Mouse (Mus musculus): ENCODE results near the gene Eef1akmt4. TPM values are rescaled to one million over a fixed set of nuclear protein-coding genes. Genes with fewer than 3 reads are reported as not detected.
A peak's percentile ranks its signal among the peaks of the same experiment; 100 is the strongest.
"Not testable (repeated sequence)": the region's sequence is repeated elsewhere in the genome, so short reads cannot be mapped to it uniquely, and the experiment has no call there.

The Eef1akmt4 gene
- total RNA-seq, 2 experiments from 2014 or later, result 8.2 to 8.8 TPM

GRCm38 (mm10) chr16:20621991-20622685 is 10.7 kb downstream of the Eef1akmt4 start:
- peak in 1 of 2 experiments; percentile 31 for DNase-seq (ENCODE audit: low spot score in 2 of 2)

DNA sequence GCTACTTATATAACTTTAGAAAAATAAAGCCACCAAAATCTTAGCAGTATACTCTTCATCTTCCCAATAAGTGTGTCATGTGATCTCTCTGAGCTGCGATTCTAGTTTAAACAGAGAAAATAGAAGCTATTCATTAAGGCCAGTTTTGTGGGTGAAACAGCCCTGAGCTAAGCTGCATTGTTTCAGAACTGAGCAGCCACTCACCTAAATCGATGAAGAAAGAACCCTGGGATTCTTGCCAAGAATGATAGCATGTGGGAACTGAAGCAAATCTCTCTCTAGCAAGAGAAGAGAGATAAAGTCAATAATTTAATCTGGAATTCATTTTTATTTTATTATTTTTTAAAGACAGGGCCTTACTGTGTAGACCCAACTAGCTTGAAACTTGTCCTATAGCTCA is 11.8 kb downstream of the Eef1akmt4 start:
- DNase-seq (ENCODE audit: low spot score in 2 of 2), result no peak

DNA sequence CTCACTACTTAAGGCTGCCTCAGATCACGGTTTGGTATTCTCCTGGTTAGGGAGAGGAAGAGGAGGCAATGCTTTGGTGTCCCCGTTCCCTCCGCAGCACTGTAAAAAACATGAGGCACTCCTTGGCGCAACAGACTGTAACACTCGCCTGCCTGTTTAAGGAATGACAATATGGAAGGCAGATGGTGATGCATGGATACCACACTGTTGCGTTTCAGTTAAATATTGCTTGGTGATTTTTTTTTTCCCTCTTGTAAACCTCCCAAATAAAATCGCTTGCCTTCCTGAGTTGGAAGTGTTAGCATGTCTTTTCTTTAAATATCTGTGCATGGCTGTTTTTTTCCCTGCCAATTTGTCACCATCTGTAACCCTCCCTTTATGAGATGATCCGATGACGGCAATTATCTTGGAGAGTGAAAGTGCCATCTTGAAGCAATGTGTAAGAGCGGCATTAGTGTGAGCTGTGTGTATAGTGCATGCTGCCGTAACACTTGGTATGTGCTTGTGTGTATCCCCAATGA is 17.5 kb downstream of the Eef1akmt4 start:
- no peak for DNase-seq (ENCODE audit: low spot score in 2 of 2)

GRCm38 (mm10) chr16:20629731-20630634 is 18.6 kb downstream of the Eef1akmt4 start, which contains the start of gene Ece2:
TSS of gene Ece2 (plus strand) at chr16:20629828.
- DNase-seq (ENCODE audit: low spot score in 2 of 2), result no peak

DNA sequence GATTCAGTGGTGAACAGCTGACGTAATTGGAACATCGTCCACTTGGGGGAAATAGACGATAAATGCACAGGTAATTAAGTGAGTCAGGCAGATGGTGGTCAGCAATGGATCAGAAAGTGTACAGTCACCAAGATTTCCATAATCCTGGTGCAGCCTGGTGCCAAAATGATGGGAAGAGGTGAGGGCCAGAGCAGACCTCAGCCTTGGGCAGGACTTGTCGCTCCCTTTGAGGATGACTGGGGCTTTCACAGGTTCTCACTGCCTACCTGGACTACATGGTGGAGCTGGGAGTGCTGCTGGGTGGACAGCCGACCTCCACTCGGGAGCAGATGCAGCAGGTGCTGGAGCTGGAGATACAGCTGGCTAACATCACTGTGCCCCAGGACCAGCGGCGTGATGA is 26.0 kb downstream of the Eef1akmt4 start:
- DNase-seq (ENCODE audit: low spot score in 2 of 2), result no peak

DNA sequence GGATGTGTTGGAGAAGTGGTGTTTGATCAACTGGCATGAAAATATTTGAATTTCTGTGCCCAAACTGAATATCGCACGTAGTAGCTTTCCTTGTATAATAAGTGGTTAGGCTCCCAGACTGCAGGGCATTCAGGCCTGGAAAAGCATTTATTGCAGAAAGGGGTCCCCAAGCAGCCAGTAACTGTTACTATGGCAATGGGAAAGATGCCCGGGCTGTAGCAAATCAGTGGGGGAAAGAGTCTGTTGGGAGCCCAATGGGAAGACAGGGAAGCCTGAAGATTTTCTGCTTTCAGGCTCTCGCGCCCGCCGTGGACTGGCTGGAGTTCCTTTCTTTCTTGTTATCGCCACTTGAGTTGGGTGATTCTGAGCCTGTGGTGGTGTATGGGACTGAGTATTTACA is 27.0 kb downstream of the Eef1akmt4 start:
- DNase-seq (ENCODE audit: low spot score in 2 of 2), result no peak

- peak; percentile 41 to 76 for DNase-seq (ENCODE audit: low spot score in 2 of 2)
These were observed 30.8 kb downstream of the Eef1akmt4 start for GRCm38 (mm10) chr16:20642161-20642560.

GRCm38 (mm10) chr16:20643911-20644310 is 32.5 kb downstream of the Eef1akmt4 start:
- DNase-seq (ENCODE audit: low spot score in 2 of 2), result no peak

- peak; percentile 96 to 98 for DNase-seq (ENCODE audit: low spot score in 2 of 2)
These were observed 39.9 kb downstream of the Eef1akmt4 start, which contains the start of gene Psmd2 for GRCm38 (mm10) chr16:20651076-20651946. TSS of gene Psmd2 (plus strand) at chr16:20651652.

DNA sequence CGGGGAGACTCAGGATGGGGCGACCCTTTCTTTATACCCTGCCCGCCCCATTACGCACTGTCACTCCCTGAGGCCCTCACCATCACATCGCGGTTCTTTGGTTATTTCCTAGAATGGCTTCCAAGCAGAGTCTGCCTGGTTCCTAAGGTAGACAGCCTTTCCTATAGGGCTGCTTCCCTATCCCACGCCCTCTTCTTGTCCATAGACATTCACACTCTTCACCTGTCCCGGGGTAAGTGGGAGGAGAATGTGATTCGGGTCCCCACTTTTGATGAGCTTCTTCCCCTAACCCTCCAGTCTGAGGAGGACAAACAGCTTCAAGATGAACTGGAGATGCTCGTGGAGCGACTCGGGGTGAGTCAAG is 40.5 kb downstream of the Eef1akmt4 start:
- no peak for DNase-seq (ENCODE audit: low spot score in 2 of 2)

DNA sequence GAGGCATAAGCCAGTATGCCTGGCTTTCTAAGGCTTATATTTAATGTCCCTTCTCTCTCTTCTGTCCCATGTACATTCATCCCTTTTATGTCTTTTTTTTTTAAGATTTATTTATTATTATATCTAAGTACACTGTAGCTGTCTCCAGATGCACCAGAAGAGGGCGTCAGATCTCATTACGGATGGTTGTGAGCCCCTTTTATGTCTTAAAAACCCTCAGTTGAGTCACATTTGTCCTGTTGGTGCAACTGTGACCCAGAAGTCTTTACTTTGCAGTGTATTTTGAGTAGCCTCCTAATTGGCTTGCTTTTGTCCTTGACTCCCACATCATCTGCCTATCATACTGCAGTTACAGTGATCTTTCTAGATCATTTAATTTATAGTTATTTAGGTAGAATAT is 41.9 kb downstream of the Eef1akmt4 start:
- no peak for DNase-seq (ENCODE audit: low spot score in 2 of 2)

- no peak for DNase-seq (ENCODE audit: low spot score in 2 of 2)
These were observed 46.3 kb downstream of the Eef1akmt4 start for GRCm38 (mm10) chr16:20657661-20658060.

DNA sequence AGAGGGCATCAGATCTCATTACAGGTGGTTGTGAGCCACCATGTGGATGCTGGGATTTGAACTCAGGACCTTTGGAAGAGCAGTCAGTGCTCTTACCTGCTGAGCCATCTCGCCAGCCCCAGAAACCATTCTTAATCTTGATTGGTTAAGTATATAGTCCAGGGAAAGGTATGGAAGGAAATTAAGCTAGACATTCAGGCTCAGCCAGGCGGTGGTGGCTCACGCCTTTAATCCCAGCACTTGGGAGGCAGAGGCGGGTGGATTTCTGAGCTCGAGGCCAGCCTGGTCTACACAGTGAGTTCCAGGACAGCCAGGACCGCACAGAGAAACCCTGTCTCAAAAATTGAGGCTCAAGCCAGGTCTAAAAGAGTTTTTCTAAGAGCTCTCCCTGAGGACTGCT is 56.6 kb downstream of the Eef1akmt4 start, which contains the start of gene Eif4g1:
Eif4g1 (plus strand) TSS at position 301 of the 400 bp plus-strand sequence.
- not testable (repeated sequence) for DNase-seq (ENCODE audit: low spot score in 2 of 2)

Small RNAs within 50 kb of the gene (microRNA-seq; reads per million reads assigned to microRNA genes)
- gene Mir1224, result not detected

Other genes starting within 250 kb of the Eef1akmt4 start
- 10 to 100 TPM; 59.3 to 70.1 TPM for gene Abcc5, start 185.2 kb upstream of the Eef1akmt4 start, total RNA-seq (2021)
- gene Eif2b5, start 112.8 kb upstream of the Eef1akmt4 start, total RNA-seq (2021), result 10 to 100 TPM; 46.3 to 51.8 TPM
- gene Dvl3, start 94.6 kb upstream of the Eef1akmt4 start, total RNA-seq (2021), result 10 to 100 TPM; 60.7 to 63.6 TPM
- 100 to 1,000 TPM; 234 to 258 TPM for gene Ap2m1, start 76.1 kb upstream of the Eef1akmt4 start, total RNA-seq (2021)
- gene Abcf3, start 63.0 kb upstream of the Eef1akmt4 start, total RNA-seq (2021), result 10 to 100 TPM; 54.1 to 55.7 TPM
- gene Vwa5b2, start 22.1 kb upstream of the Eef1akmt4 start, total RNA-seq (2021), result under 1 TPM; 0.05 to 0.66 TPM
- not detected for gene Gm49333, start within 50 bp of the Eef1akmt4 start, total RNA-seq (2021)
- gene Alg3, start 142 bp downstream of the Eef1akmt4 start, total RNA-seq (2021), result 10 to 100 TPM in 1 of 2 experiments, 1 to 10 TPM in 1; 8.7 to 11.0 TPM
- 1 to 10 TPM; 2.1 to 2.3 TPM for gene Camk2n2, start 9.7 kb downstream of the Eef1akmt4 start, total RNA-seq (2021)
- gene Ece2, start 18.2 kb downstream of the Eef1akmt4 start, total RNA-seq (2021), result 1 to 10 TPM in 1 of 2 experiments, under 1 TPM in 1; 0.74 to 2.4 TPM
- gene Psmd2, start 40.1 kb downstream of the Eef1akmt4 start, total RNA-seq (2021), result 100 to 1,000 TPM; 179 to 195 TPM
- gene Eif4g1, start 56.7 kb downstream of the Eef1akmt4 start, total RNA-seq (2021), result 100 to 1,000 TPM; 329 to 339 TPM
- 10 to 100 TPM; 40.5 to 44.9 TPM for gene Fam131a, start 81.6 kb downstream of the Eef1akmt4 start, total RNA-seq (2021)
- 10 to 100 TPM; 20.1 to 20.6 TPM for gene Polr2h, start 106.1 kb downstream of the Eef1akmt4 start, total RNA-seq (2021)
- gene Clcn2, start 106.2 kb downstream of the Eef1akmt4 start, total RNA-seq (2021), result 1 to 10 TPM; 4.5 to 4.9 TPM
- 10 to 100 TPM; 10.6 to 10.7 TPM for gene Chrd, start 121.5 kb downstream of the Eef1akmt4 start, total RNA-seq (2021)
- gene Thpo, start 122.9 kb downstream of the Eef1akmt4 start, total RNA-seq (2021), result 1 to 10 TPM; 1.5 to 1.7 TPM

All from gastrocnemius, postnatal 4 days (tissue).